Mouse (Mus musculus) cerebellum, adult 9-11 months (tissue): ENCODE results near the gene Hdac9.

Source experiments
- DNase-seq: peaks from one replicate; pipeline ENCODE4 v3.0.0; 2022

The Hdac9 gene

GRCm38 (mm10) chr12:34312113-34312719 is 604.7 kb downstream of the Hdac9 start:
- no peak for DNase-seq

GRCm38 (mm10) chr12:34305453-34305852 is 611.4 kb downstream of the Hdac9 start:
- DNase-seq = no peak

GRCm38 (mm10) chr12:34292346-34292745 is 624.5 kb downstream of the Hdac9 start:
- no peak for DNase-seq

GRCm38 (mm10) chr12:34287218-34287617 is 629.7 kb downstream of the Hdac9 start:
- DNase-seq = no peak

GRCm38 (mm10) chr12:34284888-34285287 is 632.0 kb downstream of the Hdac9 start:
- DNase-seq = no peak

- DNase-seq = no peak
These were observed 632.5 kb downstream of the Hdac9 start for GRCm38 (mm10) chr12:34284396-34284795.

- DNase-seq = no peak
These were observed 638.1 kb downstream of the Hdac9 start for GRCm38 (mm10) chr12:34278822-34279221.

GRCm38 (mm10) chr12:34273816-34274215 is 643.1 kb downstream of the Hdac9 start:
- DNase-seq = no peak

GRCm38 (mm10) chr12:34270096-34270495 is 646.8 kb downstream of the Hdac9 start:
- no peak for DNase-seq

- DNase-seq = no peak
These were observed 647.3 kb downstream of the Hdac9 start for GRCm38 (mm10) chr12:34269472-34270040.

- DNase-seq = no peak
These were observed 657.2 kb downstream of the Hdac9 start for GRCm38 (mm10) chr12:34259651-34260050.

- DNase-seq = no peak
These were observed 667.7 kb downstream of the Hdac9 start for GRCm38 (mm10) chr12:34249160-34249559.

- no peak for DNase-seq
These were observed 668.4 kb downstream of the Hdac9 start for GRCm38 (mm10) chr12:34248193-34249121.

GRCm38 (mm10) chr12:34238796-34239195 is 678.1 kb downstream of the Hdac9 start:
- no peak for DNase-seq

GRCm38 (mm10) chr12:34231621-34232150 is 685.2 kb downstream of the Hdac9 start:
- DNase-seq = no peak

- DNase-seq = no peak
These were observed 692.4 kb downstream of the Hdac9 start for GRCm38 (mm10) chr12:34224505-34224904.

GRCm38 (mm10) chr12:34221014-34221413 is 695.9 kb downstream of the Hdac9 start:
- DNase-seq = no peak

- DNase-seq = no peak
These were observed 696.6 kb downstream of the Hdac9 start for GRCm38 (mm10) chr12:34220051-34220926.

GRCm38 (mm10) chr12:34218561-34218960 is 698.3 kb downstream of the Hdac9 start:
- DNase-seq = no peak

- DNase-seq = no peak
These were observed 701.6 kb downstream of the Hdac9 start for GRCm38 (mm10) chr12:34215023-34216020.

GRCm38 (mm10) chr12:34212162-34212561 is 704.7 kb downstream of the Hdac9 start:
- DNase-seq = no peak
